Mouse (Mus musculus): Measurements from ENCODE around the gene Mfsd8. TPM values are rescaled to one million over a fixed set of nuclear protein-coding genes. Genes with fewer than 3 reads are reported as not detected.
"Not testable (repeated sequence)": the region's sequence is repeated elsewhere in the genome, so short reads cannot be mapped to it uniquely, and the experiment has no call there.

Mfsd8 gene
- total RNA-seq (2014; rRNA removed) (19.6 and 21.6 TPM in 2 replicates), polyA plus RNA-seq (2015; fragmentation: Nextera tagmentation; extraction: Ambion mirVana) (14.0 TPM in 2 replicates)

GRCm38 (mm10) chr3:40846473-40846956 lies at the start of gene Mfsd8:
Gene Mfsd8, minus strand, starts transcription at chr3:40846886.
- peak; percentile 81 for TF ChIP-seq CTCF (IDR thresholded peaks at IDR 0.05; ENCODE audit: low read depth)
- ATAC-seq (peak; percentile 99), DNase-seq (peak; percentile 97)
- WGBS, result under 1% methylated on average over 39 of the region's 39 CpGs
- not testable (repeated sequence) for H3K27me3 ChIP-seq (ENCODE audit: insufficient read depth, low read length); H3K36me3 ChIP-seq (ENCODE audit: insufficient read depth); H3K9me3 ChIP-seq (ENCODE audit: low read length); H3K4me1 ChIP-seq (ENCODE audit: insufficient read depth)
- H3K4me2 ChIP-seq (ENCODE audit: low read depth), result peak within 1 kb of the TSS; percentile 67
- H3K4me3 ChIP-seq (ENCODE audit: low read depth, low read length), result peak within 1 kb of the TSS; percentile 47
- H3K27ac ChIP-seq (ENCODE audit: low read depth, low read length), result peak within 1 kb of the TSS; percentile 59
- H3K9ac ChIP-seq, result peak within 1 kb of the TSS; percentile 64

- 2% methylated on average over 19 of the region's 24 CpGs for WGBS
- peak; percentile 65 for ATAC-seq
These were observed 47.6 kb upstream of the Mfsd8 start for GRCm38 (mm10) chr3:40894336-40894735.

GRCm38 (mm10) chr3:40893816-40894258 lies 47.2 kb upstream of the Mfsd8 start:
- TF ChIP-seq CTCF (IDR thresholded peaks at IDR 0.05; ENCODE audit: low read depth), result peak; percentile 82
- not testable (repeated sequence) for H3K27me3 ChIP-seq (ENCODE audit: insufficient read depth, low read length)

More at GRCm38 (mm10) chr3:40894336-40894735, 47.6 kb upstream of the Mfsd8 start:
- Histone ChIP-seq H3K27ac (ENCODE audit: low read depth, low read length) (peak overlapping the region; percentile 50; the same call in 1 of the 2 replicates), H3K4me2 (ENCODE audit: low read depth) (peak overlapping the region; percentile 72), H3K4me3 (ENCODE audit: low read depth, low read length) (peak overlapping the region; percentile 50), H3K9ac (peak overlapping the region; percentile 65)
- DNase-seq, result peak; percentile 55
- not testable (repeated sequence) for H3K9me3 ChIP-seq (ENCODE audit: low read length); H3K4me1 ChIP-seq (ENCODE audit: insufficient read depth); H3K27me3 ChIP-seq (ENCODE audit: insufficient read depth, low read length); H3K36me3 ChIP-seq (ENCODE audit: insufficient read depth)

GRCm38 (mm10) chr3:40853123-40853738 lies 6.5 kb upstream of the Mfsd8 start:
- not testable (repeated sequence) for H3K9me3 ChIP-seq (ENCODE audit: low read length); H3K27me3 ChIP-seq (ENCODE audit: insufficient read depth, low read length); H3K4me2 ChIP-seq (ENCODE audit: low read depth); H3K4me1 ChIP-seq (ENCODE audit: insufficient read depth); H3K27ac ChIP-seq (ENCODE audit: low read depth, low read length); ATAC-seq; H3K9ac ChIP-seq; DNase-seq; H3K4me3 ChIP-seq (ENCODE audit: low read depth, low read length); H3K36me3 ChIP-seq (ENCODE audit: insufficient read depth)
- 90% methylated on average over 3 of the region's 3 CpGs for WGBS

More at GRCm38 (mm10) chr3:40893816-40894258, 47.2 kb upstream of the Mfsd8 start:
- not testable (repeated sequence) for H3K4me1 ChIP-seq (ENCODE audit: insufficient read depth); H3K36me3 ChIP-seq (ENCODE audit: insufficient read depth); H3K9me3 ChIP-seq (ENCODE audit: low read length)
- ATAC-seq (peak; percentile 99), DNase-seq (peak; percentile 97)
- WGBS, result 2% methylated on average over 38 of the region's 38 CpGs
- Histone ChIP-seq H3K4me3 (ENCODE audit: low read depth, low read length) (peak overlapping the region; percentile 50), H3K27ac (ENCODE audit: low read depth, low read length) (peak overlapping the region; percentile 50; the same call in 1 of the 2 replicates), H3K9ac (peak overlapping the region; percentile 65), H3K4me2 (ENCODE audit: low read depth) (peak overlapping the region; percentile 55)

- H3K4me2 ChIP-seq (ENCODE audit: low read depth); H3K36me3 ChIP-seq (ENCODE audit: insufficient read depth); H3K9ac ChIP-seq; H3K27me3 ChIP-seq (ENCODE audit: insufficient read depth, low read length); H3K9me3 ChIP-seq (ENCODE audit: low read length); DNase-seq; H3K4me3 ChIP-seq (ENCODE audit: low read depth, low read length); H3K27ac ChIP-seq (ENCODE audit: low read depth, low read length); H3K4me1 ChIP-seq (ENCODE audit: insufficient read depth); ATAC-seq: not testable (repeated sequence)
- WGBS, result 87% methylated on average over 2 of the region's 2 CpGs
These were observed 1.2 kb upstream of the Mfsd8 start for GRCm38 (mm10) chr3:40847936-40848335.

GRCm38 (mm10) chr3:40847018-40847417 lies 332 bp upstream of the Mfsd8 start:
- under 1% methylated on average over 15 of the region's 21 CpGs for WGBS
- H3K4me1 ChIP-seq (ENCODE audit: insufficient read depth); H3K9me3 ChIP-seq (ENCODE audit: low read length); H3K27me3 ChIP-seq (ENCODE audit: insufficient read depth, low read length); H3K36me3 ChIP-seq (ENCODE audit: insufficient read depth): not testable (repeated sequence)
- peak overlapping the region; percentile 64 for H3K9ac ChIP-seq
- ATAC-seq (peak; percentile 52), DNase-seq (peak; percentile 57)
- peak; percentile 45 for TF ChIP-seq CTCF (IDR thresholded peaks at IDR 0.05; ENCODE audit: low read depth)
- H3K27ac ChIP-seq (ENCODE audit: low read depth, low read length), result peak overlapping the region; percentile 35; the same call in 1 of the 2 replicates
- H3K4me3 ChIP-seq (ENCODE audit: low read depth, low read length), result peak overlapping the region; percentile 47
- peak overlapping the region; percentile 67 for H3K4me2 ChIP-seq (ENCODE audit: low read depth)

- peak within 1 kb of the TSS; percentile 64 for H3K9ac ChIP-seq
- peak within 1 kb of the TSS; percentile 47 for H3K4me3 ChIP-seq (ENCODE audit: low read depth, low read length)
- not testable (repeated sequence) for DNase-seq; H3K4me1 ChIP-seq (ENCODE audit: insufficient read depth); H3K36me3 ChIP-seq (ENCODE audit: insufficient read depth); H3K27me3 ChIP-seq (ENCODE audit: insufficient read depth, low read length); H3K9me3 ChIP-seq (ENCODE audit: low read length); ATAC-seq
- 10% methylated on average over 2 of the region's 4 CpGs for WGBS
- peak within 1 kb of the TSS; percentile 67 for H3K4me2 ChIP-seq (ENCODE audit: low read depth)
- peak within 1 kb of the TSS; percentile 59 for H3K27ac ChIP-seq (ENCODE audit: low read depth, low read length)
These were observed 101 bp upstream of the Mfsd8 start, which contains the start of gene Abhd18 for GRCm38 (mm10) chr3:40846957-40847017. Gene Abhd18, plus strand, starts transcription at chr3:40846970.

GRCm38 (mm10) chr3:40845521-40845920 lies 1.2 kb downstream of the Mfsd8 start:
- ATAC-seq; H3K27ac ChIP-seq (ENCODE audit: low read depth, low read length); H3K36me3 ChIP-seq (ENCODE audit: insufficient read depth); H3K9me3 ChIP-seq (ENCODE audit: low read length); H3K27me3 ChIP-seq (ENCODE audit: insufficient read depth, low read length); H3K4me1 ChIP-seq (ENCODE audit: insufficient read depth): not testable (repeated sequence)
- Histone ChIP-seq H3K9ac (peak overlapping the region; percentile 64), H3K4me3 (ENCODE audit: low read depth, low read length) (peak overlapping the region; percentile 47), H3K4me2 (ENCODE audit: low read depth) (peak overlapping the region; percentile 54)
- peak; percentile 10 for DNase-seq
- 55% methylated on average over 5 of the region's 6 CpGs for WGBS

All from forebrain, postnatal 0 days (tissue).